ENCODE assay signal across 21 mouse cellular contexts in genomic region chr19:21227754-21228153, GRCm38 (mm10). TPM values are rescaled to one million over a fixed set of nuclear protein-coding genes. Genes with fewer than 3 reads are reported as not detected.
A peak's percentile ranks its signal among the peaks of the same experiment; 100 is the strongest.
DNase-seq lines count a peak whose midpoint lies in the region; ATAC-seq lines count a peak whose summit lies in the region.
"Had no signal": no experiment of that assay in that cellular context is flagged by ENCODE, and none has a peak within 500 bp of the region (broad histone marks: within the 10 kb centered on the region; RNA-seq: fewer than 3 reads in every experiment).

No protein-coding gene starts in this region.

- no peaks in the 10 kb centered on the region for H3K36me3 ChIP-seq in kidney, embryonic 15.5 days
- H3K36me3 ChIP-seq in midbrain, embryonic 11.5 days (ENCODE audit: control insufficient read depth, insufficient read depth, low read length), result no peaks in the 10 kb centered on the region
- no peaks in the 10 kb centered on the region for H3K36me3 ChIP-seq in midbrain, embryonic 13.5 days
- no peaks in the 10 kb centered on the region for H3K36me3 ChIP-seq in hindbrain, embryonic 12.5 days
- H3K36me3 ChIP-seq: G1E; hindbrain, embryonic 13.5 days; limb, embryonic 13.5 days; midbrain, embryonic 12.5 days; neural tube, embryonic 13.5 days had no signal

- no peaks in the 10 kb centered on the region for H3K4me1 ChIP-seq in kidney, embryonic 15.5 days
- H3K4me1 ChIP-seq in midbrain, embryonic 11.5 days (ENCODE audit: control insufficient read depth, insufficient read depth, low read length), result no peaks in the 10 kb centered on the region
- no peaks in the 10 kb centered on the region for H3K4me1 ChIP-seq in midbrain, embryonic 13.5 days (replicated peaks)
- H3K4me1 ChIP-seq in hindbrain, embryonic 12.5 days, result no peaks in the 10 kb centered on the region
- H3K4me1 ChIP-seq: forebrain, embryonic 13.5 days; hindbrain, embryonic 13.5 days; limb, embryonic 13.5 days; midbrain, embryonic 12.5 days; neural tube, embryonic 13.5 days had no signal

- WGBS in kidney, embryonic 15.5 days, result 32% methylated on average over 2 of the region's 2 CpGs
- 52% methylated on average over 2 of the region's 2 CpGs for WGBS in midbrain, embryonic 11.5 days
- 56% methylated on average over 2 of the region's 2 CpGs for WGBS in midbrain, embryonic 13.5 days
- 44% methylated on average over 2 of the region's 2 CpGs for WGBS in hindbrain, embryonic 12.5 days

- H3K9ac ChIP-seq in kidney, embryonic 15.5 days, result no peak overlapping the region
- no peak overlapping the region for H3K9ac ChIP-seq in midbrain, embryonic 11.5 days (ENCODE audit: low read length)
- H3K9ac ChIP-seq in midbrain, embryonic 13.5 days (replicated peaks), result no peak overlapping the region
- H3K9ac ChIP-seq in hindbrain, embryonic 12.5 days, result no peak overlapping the region
- H3K9ac ChIP-seq: forebrain, embryonic 13.5 days; hindbrain, embryonic 13.5 days; limb, embryonic 13.5 days; midbrain, embryonic 12.5 days; neural tube, embryonic 13.5 days had no signal

- peak; percentile 4 for DNase-seq in embryo, embryonic 9.5 days (ENCODE audit: extremely low spot score)
- DNase-seq in embryo, embryonic 10 days (ENCODE audit: low spot score), result no peak
- DNase-seq in kidney, postnatal 14 days, result peak; percentile 21
- DNase-seq in midbrain, embryonic 11.5 days (ENCODE audit: low spot score, missing footprints), result peak; percentile 35
- DNase-seq in right cerebral cortex, postnatal 10 days (ENCODE audit: low spot score in 2 of 2), result no peak
- DNase-seq: lung, postnatal 10 days; thymus, postnatal 14 days had no signal

- no peaks in the 10 kb centered on the region for H3K9me3 ChIP-seq in kidney, embryonic 15.5 days (replicated peaks)
- no peaks in the 10 kb centered on the region for H3K9me3 ChIP-seq in midbrain, embryonic 11.5 days (ENCODE audit: control insufficient read depth, low read length)
- no peaks in the 10 kb centered on the region for H3K9me3 ChIP-seq in midbrain, embryonic 13.5 days
- H3K9me3 ChIP-seq in hindbrain, embryonic 12.5 days (replicated peaks), result no peaks in the 10 kb centered on the region
- H3K9me3 ChIP-seq: forebrain, embryonic 13.5 days; G1E; hindbrain, embryonic 13.5 days; limb, embryonic 13.5 days; midbrain, embryonic 12.5 days; neural tube, embryonic 13.5 days had no signal

- H3K4me3 ChIP-seq in kidney, embryonic 15.5 days (replicated peaks), result no peak overlapping the region
- H3K4me3 ChIP-seq in midbrain, embryonic 11.5 days (ENCODE audit: low read depth, low read length), result no peak overlapping the region
- no peak overlapping the region for H3K4me3 ChIP-seq in midbrain, embryonic 13.5 days (replicated peaks)
- no peak overlapping the region for H3K4me3 ChIP-seq in hindbrain, embryonic 12.5 days
- H3K4me3 ChIP-seq: forebrain, embryonic 13.5 days; gastrocnemius, adult 2 months; hindbrain, embryonic 13.5 days; left cerebral cortex, adult 2 months; limb, embryonic 13.5 days; midbrain, embryonic 12.5 days; neural tube, embryonic 13.5 days had no signal

- H3K27me3 ChIP-seq in kidney, embryonic 15.5 days, result no peaks in the 10 kb centered on the region
- no peaks in the 10 kb centered on the region for H3K27me3 ChIP-seq in midbrain, embryonic 11.5 days (ENCODE audit: control insufficient read depth, insufficient read depth, low read length)
- H3K27me3 ChIP-seq in midbrain, embryonic 13.5 days, result no peaks in the 10 kb centered on the region
- no peaks in the 10 kb centered on the region for H3K27me3 ChIP-seq in hindbrain, embryonic 12.5 days
- H3K27me3 ChIP-seq: forebrain, embryonic 13.5 days; hindbrain, embryonic 13.5 days; limb, embryonic 13.5 days; midbrain, embryonic 12.5 days; neural tube, embryonic 13.5 days had no signal

- no peak overlapping the region for H3K27ac ChIP-seq in kidney, embryonic 15.5 days
- no peak overlapping the region for H3K27ac ChIP-seq in midbrain, embryonic 11.5 days (ENCODE audit: low read depth, low read length)
- H3K27ac ChIP-seq in midbrain, embryonic 13.5 days, result no peak overlapping the region
- H3K27ac ChIP-seq in hindbrain, embryonic 12.5 days, result no peak overlapping the region
- H3K27ac ChIP-seq: forebrain, embryonic 13.5 days; gastrocnemius, adult 2 months; hindbrain, embryonic 13.5 days; left cerebral cortex, adult 2 months; limb, embryonic 13.5 days; midbrain, embryonic 12.5 days; neural tube, embryonic 13.5 days had no signal

- H3K4me2 ChIP-seq in kidney, embryonic 15.5 days, result no peak overlapping the region
- no peak overlapping the region for H3K4me2 ChIP-seq in midbrain, embryonic 11.5 days
- H3K4me2 ChIP-seq in midbrain, embryonic 13.5 days (replicated peaks), result no peak overlapping the region
- H3K4me2 ChIP-seq in hindbrain, embryonic 12.5 days (replicated peaks), result no peak overlapping the region
- H3K4me2 ChIP-seq: forebrain, embryonic 13.5 days; heart, embryonic 11.5 days; hindbrain, embryonic 13.5 days; limb, embryonic 13.5 days; liver, embryonic 11.5 days; midbrain, embryonic 12.5 days; neural tube, embryonic 13.5 days had no signal

- no peak for ATAC-seq in kidney, embryonic 15.5 days (replicated peaks; ENCODE audit: low FRiP score)
- no peak for ATAC-seq in midbrain, embryonic 11.5 days (ENCODE audit: low FRiP score)
- no peak for ATAC-seq in midbrain, embryonic 13.5 days
- no peak for ATAC-seq in hindbrain, embryonic 12.5 days (ENCODE audit: low FRiP score)
- ATAC-seq: forebrain, embryonic 13.5 days; intestine, embryonic 16.5 days had no signal

RNA-seq across cellular contexts. Expression of gene Zfand5, which starts 44.3 kb away (rescaled TPM):
- 88.1 and 104 TPM in 2 replicates for polyA plus RNA-seq in kidney, embryonic 15.5 days (2015; fragmentation: Nextera tagmentation; extraction: Ambion mirVana)
- 186 and 191 TPM in 2 replicates for polyA plus RNA-seq in midbrain, embryonic 11.5 days (2014; fragmentation: Nextera tagmentation; extraction: Ambion mirVana)
- 161 TPM in 2 replicates for polyA plus RNA-seq in midbrain, embryonic 13.5 days (2015; fragmentation: Nextera tagmentation; extraction: Ambion mirVana)
- polyA plus RNA-seq in hindbrain, embryonic 12.5 days (2016; fragmentation: Nextera tagmentation; extraction: Ambion mirVana), result 186 and 194 TPM in 2 replicates

Comparison
In these comparisons a context has a peak if more than half of its experiments do, and no peak if none do; other contexts are left out.
1. DNase-seq: peak in embryo, embryonic 9.5 days (single experiment), kidney, postnatal 14 days (single experiment) and midbrain, embryonic 11.5 days (single experiment); none in embryo, embryonic 10 days (single experiment) and right cerebral cortex, postnatal 10 days (0 of 2).